Mouse (Mus musculus) CH12.LX (cell line): ENCODE results near the gene Apba3. TPM values are rescaled to one million over a fixed set of nuclear protein-coding genes. Genes with fewer than 3 reads are reported as not detected.

ENCODE experiments used
- DNase-seq: peaks from one replicate; pipeline ENCODE4 v3.0.0-alpha.2; 2013; ENCODE audit errors: extremely low read depth
- H3K27ac ChIP-seq: 2 replicates; pipeline ENCODE4 v1.5.1; 2012; ENCODE audit warnings: low read depth, mild to moderate bottlenecking, control low read depth, moderate library complexity; ENCODE audit not compliant: insufficient read depth
- H3K27me3 ChIP-seq: replicated peaks from 2 replicates; pipeline ENCODE3; 2012; ENCODE audit warnings: inconsistent platforms
- H3K36me3 ChIP-seq, 2 experiments: replicated peaks in 1 of 2; 2 replicates each; pipeline versions ENCODE3 to v1.6.1; 2012; ENCODE audit warnings: inconsistent platforms in 1 of 2, low read length in 1 of 2, mild to moderate bottlenecking in 1 of 2, mixed read lengths in 1 of 2, moderate library complexity in 1 of 2; ENCODE audit not compliant: control insufficient read depth in 1 of 2, insufficient read depth in 1 of 2
- H3K4me1 ChIP-seq, 2 experiments: 2 replicates each; pipeline ENCODE4 v1.6.1; 2012; ENCODE audit warnings: inconsistent platforms in 1 of 2, moderate library complexity in 1 of 2; ENCODE audit not compliant: insufficient read depth in 2 of 2, control insufficient read depth in 1 of 2
- H3K4me2 ChIP-seq: 2 replicates; pipeline ENCODE4 v1.6.1; 2012; ENCODE audit warnings: low read depth, mild to moderate bottlenecking, control low read depth; ENCODE audit not compliant: poor library complexity, insufficient read depth, severe bottlenecking
- H3K4me3 ChIP-seq, 3 experiments: fragments of 150-350 bp in 1 of 3; sonication (generic) in 1 of 3; replicated peaks in 1 of 3; 2 replicates each; pipeline versions ENCODE3 to v1.5.1; 2011 to 2012; ENCODE audit warnings: low read depth in 2 of 3, low read length in 2 of 3, mild to moderate bottlenecking in 2 of 3, moderate library complexity in 2 of 3, control low read depth in 1 of 3, improper control_type of control experiment in 1 of 3, inconsistent platforms in 1 of 3, mixed read lengths in 1 of 3; ENCODE audit not compliant: poor library complexity in 1 of 3
- H3K79me2 ChIP-seq: replicated peaks from 2 replicates; pipeline ENCODE4 v1.6.1; 2012; ENCODE audit warnings: mild to moderate bottlenecking, moderate library complexity; ENCODE audit not compliant: control insufficient read depth, poor library complexity, insufficient read depth, severe bottlenecking; ENCODE audit errors: extremely low read depth
- H3K9ac ChIP-seq: 2 replicates; pipeline ENCODE4 v1.6.1; 2012; ENCODE audit warnings: low read depth, mild to moderate bottlenecking, control low read depth, moderate library complexity; ENCODE audit not compliant: insufficient read depth
- H3K9me3 ChIP-seq: replicated peaks from 2 replicates; pipeline ENCODE3; 2012; ENCODE audit warnings: low read length, inconsistent platforms, mixed read lengths
- BHLHE40 ChIP-seq: IDR thresholded peaks from 2 replicates; pipeline ENCODE4 v1.6.1; 2011; ENCODE audit warnings: mild to moderate bottlenecking, low read depth, low read length, improper control_type of control experiment
- CHD1 ChIP-seq: IDR thresholded peaks from 2 replicates; pipeline ENCODE4 v1.6.1; 2012; ENCODE audit warnings: low read depth, low read length, improper control_type of control experiment, inconsistent platforms
- ELF1 ChIP-seq: IDR thresholded peaks from 2 replicates; pipeline ENCODE4 v1.6.1; 2014; ENCODE audit warnings: low read depth, mild to moderate bottlenecking, inconsistent platforms, low read length, improper control_type of control experiment
- EP300 ChIP-seq: IDR thresholded peaks from 2 replicates; pipeline ENCODE4 v1.6.1; 2011; ENCODE audit warnings: low read length, improper control_type of control experiment
- ETS1 ChIP-seq: conservative IDR thresholded peaks from 2 replicates; pipeline ENCODE4 v1.6.1; 2012; ENCODE audit warnings: low read depth, mild to moderate bottlenecking, inconsistent platforms, low read length, improper control_type of control experiment, moderate library complexity
- GABPA ChIP-seq: IDR thresholded peaks from 2 replicates; pipeline ENCODE4 v1.6.1; 2012; ENCODE audit warnings: low read depth, low read length, improper control_type of control experiment, inconsistent platforms; ENCODE audit not compliant: insufficient replicate concordance
- IRF4 ChIP-seq: IDR thresholded peaks from 2 replicates; pipeline ENCODE4 v1.6.1; 2014; ENCODE audit warnings: low read depth, mild to moderate bottlenecking, inconsistent platforms, low read length, improper control_type of control experiment
- JUND ChIP-seq: conservative IDR thresholded peaks from 2 replicates; pipeline ENCODE4 v1.6.1; 2011; ENCODE audit warnings: low read depth, low read length, improper control_type of control experiment
- KAT2A ChIP-seq: IDR thresholded peaks from 2 replicates; pipeline ENCODE4 v1.6.1; 2012; ENCODE audit warnings: low read length, improper control_type of control experiment, inconsistent platforms; ENCODE audit not compliant: insufficient replicate concordance
- MAX ChIP-seq: IDR thresholded peaks from 2 replicates; pipeline ENCODE4 v1.6.1; 2011; ENCODE audit warnings: low read length, improper control_type of control experiment
- MEF2A ChIP-seq: IDR thresholded peaks from 2 replicates; pipeline ENCODE4 v1.6.1; 2014; ENCODE audit warnings: low read depth, mild to moderate bottlenecking, inconsistent platforms, low read length, improper control_type of control experiment, borderline replicate concordance
- MYC ChIP-seq: IDR thresholded peaks from 2 replicates; pipeline ENCODE4 v1.6.1; 2011; ENCODE audit warnings: low read depth, mild to moderate bottlenecking, improper control_type of control experiment, low read length
- NELFE ChIP-seq: IDR thresholded peaks from 2 replicates; pipeline ENCODE4 v1.6.1; 2011; ENCODE audit warnings: low read depth, low read length, improper control_type of control experiment
- RAD21 ChIP-seq: IDR thresholded peaks from 2 replicates; pipeline ENCODE4 v1.6.1; 2011; ENCODE audit warnings: low read depth, mild to moderate bottlenecking, low read length, improper control_type of control experiment, moderate library complexity
- RCOR1 ChIP-seq: conservative IDR thresholded peaks from 2 replicates; pipeline ENCODE4 v1.6.1; 2012; ENCODE audit warnings: low read depth, mild to moderate bottlenecking, inconsistent platforms, low read length, improper control_type of control experiment
- SIN3A ChIP-seq: IDR thresholded peaks from 2 replicates; pipeline ENCODE4 v1.6.1; 2012; ENCODE audit warnings: low read length, improper control_type of control experiment, inconsistent platforms
- SMC3 ChIP-seq: IDR thresholded peaks from 2 replicates; pipeline ENCODE4 v1.6.1; 2011; ENCODE audit warnings: low read depth, low read length, improper control_type of control experiment
- TBP ChIP-seq: conservative IDR thresholded peaks from 2 replicates; pipeline ENCODE4 v1.6.1; 2011; ENCODE audit warnings: low read depth, low read length, improper control_type of control experiment
- TCF12 ChIP-seq: IDR thresholded peaks from 2 replicates; pipeline ENCODE4 v1.6.1; 2014; ENCODE audit warnings: low read depth, mild to moderate bottlenecking, inconsistent platforms, low read length, improper control_type of control experiment
- UBTF ChIP-seq: IDR thresholded peaks from 2 replicates; pipeline ENCODE4 v1.6.1; 2012; ENCODE audit warnings: low read depth, mild to moderate bottlenecking, inconsistent platforms, low read length, improper control_type of control experiment, moderate library complexity
- ZC3H11A ChIP-seq: IDR thresholded peaks from 2 replicates; pipeline ENCODE4 v1.6.1; 2012; ENCODE audit warnings: low read depth, mild to moderate bottlenecking, inconsistent platforms, low read length, improper control_type of control experiment
- ZKSCAN1 ChIP-seq: IDR thresholded peaks from 2 replicates; pipeline ENCODE4 v1.6.1; 2012; ENCODE audit warnings: low read depth, inconsistent platforms, low read length, improper control_type of control experiment, borderline replicate concordance
- ZMIZ1 ChIP-seq: IDR thresholded peaks from 2 replicates; pipeline ENCODE4 v1.6.1; 2012; ENCODE audit warnings: low read depth, mild to moderate bottlenecking, inconsistent platforms, low read length, improper control_type of control experiment
- ZNF384 ChIP-seq: IDR thresholded peaks from 2 replicates; pipeline ENCODE4 v1.6.1; 2012; ENCODE audit warnings: low read depth, low read length, improper control_type of control experiment, inconsistent platforms
- dilution Hi-C: fragments of 300-500 bp; cut with MboI; formaldehyde crosslinking; loops from 2 replicates; pipeline ENCODE4 v1.14.3; 2020; ENCODE audit warnings: low sequenced_read_pairs; ENCODE audit not compliant: extremely low pct_unique_long_range_greater_than_20kb, extremely low pct_ligation_motif_present
- in situ Hi-C: fragments of 300-500 bp; cut with MboI; formaldehyde crosslinking; loops from 3 replicates; pipeline ENCODE4 v1.14.3; 2019; ENCODE audit warnings: low sequenced_read_pairs, low pct_ligation_motif_present, low pct_unique_long_range_greater_than_20kb, mixed read lengths
- polyA plus RNA-seq: library from polyadenylated mRNA; unstranded; fragments of >175 nt; gene quantifications from 2 replicates; pipeline ENCODE4 v1.2.1, GENCODE M21; 2012; ENCODE audit warnings: low read depth; ENCODE audit not compliant: insufficient read length
- total RNA-seq, 2 experiments: library from RNA; depleted of rRNA; stranded (reverse); fragments of 300-350 nt in 1 of 2; fragments of >200 nt in 1 of 2; gene quantifications; 2 replicates each; pipeline ENCODE4 v1.2.3; 2012 to 2014

Apba3 gene
- total and polyA plus RNA-seq, 3 experiments, result 40.2 to 149 (median 47.4) TPM

DNA sequence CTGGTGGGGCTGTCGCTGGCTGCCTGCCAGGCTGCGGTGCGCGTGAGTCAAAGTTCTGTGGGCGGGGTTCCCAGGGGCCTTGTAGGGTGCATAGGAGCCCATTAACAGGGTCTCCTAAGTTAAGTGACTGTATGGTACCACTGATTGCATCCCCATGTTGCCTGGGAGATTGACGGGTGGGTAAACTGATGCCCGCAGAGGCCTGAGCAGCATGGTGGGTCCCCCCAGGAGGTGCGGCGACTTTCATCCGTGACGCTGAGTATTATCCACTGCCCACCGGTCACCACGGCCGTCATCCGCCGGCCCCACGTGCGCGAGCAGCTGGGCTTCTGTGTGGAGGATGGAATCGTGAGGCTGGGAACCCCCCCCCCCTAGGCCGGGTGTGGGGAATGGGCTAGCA is 5.6 kb downstream of the Apba3 start:
- TF ChIP-seq TBP (no peak), RAD21 (no peak), ZMIZ1 (no peak), UBTF (no peak), IRF4 (no peak), MAX (no peak), TCF12 (no peak), CHD1 (no peak), KAT2A (no peak), ZKSCAN1 (no peak), ZNF384 (no peak), EP300 (no peak)
- dilution Hi-C loops (no loop called here), in situ Hi-C loops (no loop called here)
- Histone ChIP-seq H3K4me3 (no peak overlapping the region), H3K9ac (no peak overlapping the region), H3K27ac (no peak overlapping the region), H3K4me1 (peaks cover 7 to 29% of the 10 kb centered on the region in 2 experiments), H3K36me3 (peaks cover 46 to 57% of the 10 kb centered on the region in 2 experiments), H3K4me2 (no peak overlapping the region), H3K79me2 (peaks cover 14% of the 10 kb centered on the region), H3K27me3 (no peaks in the 10 kb centered on the region), H3K9me3 (no peaks in the 10 kb centered on the region)
- no peak for DNase-seq

DNA sequence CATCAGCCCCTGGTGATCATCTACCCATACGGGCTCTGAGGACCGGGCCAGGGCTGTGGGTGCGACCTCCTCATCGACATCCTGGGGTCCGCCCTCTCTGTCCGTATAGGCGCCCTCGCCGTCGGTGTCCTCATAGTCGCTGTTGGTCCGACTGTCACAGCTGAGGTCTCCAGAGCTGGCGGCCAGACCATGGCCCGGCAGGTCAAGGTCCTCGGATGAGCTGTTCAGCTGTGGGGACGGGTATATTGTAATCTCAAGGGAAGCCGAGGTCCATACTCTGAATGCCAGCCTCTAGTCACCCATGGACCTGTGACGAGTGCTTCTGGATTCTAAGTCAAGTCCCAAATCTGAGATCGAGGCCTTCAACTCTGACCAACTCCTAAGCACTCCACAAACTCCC is 7.1 kb downstream of the Apba3 start:
- no peak overlapping the region for H3K4me3 ChIP-seq
- no peak overlapping the region for H3K27ac ChIP-seq
- dilution Hi-C loops, result no loop called here
- no peak for TF ChIP-seq ETS1
- TF ChIP-seq JUND, result no peak
- TF ChIP-seq UBTF, result no peak
- TF ChIP-seq BHLHE40, result no peak
- TF ChIP-seq RAD21, result no peak
- no peak for TF ChIP-seq ZC3H11A
- no peak for TF ChIP-seq GABPA
- TF ChIP-seq NELFE, result no peak
- no peak for TF ChIP-seq SMC3
- no peak for TF ChIP-seq SIN3A
- no peak for TF ChIP-seq MYC
- TF ChIP-seq IRF4, result no peak
- TF ChIP-seq RCOR1, result no peak
- no peak for TF ChIP-seq ELF1
- no peak for TF ChIP-seq MEF2A
- DNase-seq, result no peak
- H3K36me3 ChIP-seq, result peaks cover 46 to 57% of the 10 kb centered on the region in 2 experiments
- in situ Hi-C loops, result no loop called here
- H3K79me2 ChIP-seq, result peaks cover 5% of the 10 kb centered on the region
- peaks cover 6 to 22% of the 10 kb centered on the region in 2 experiments for H3K4me1 ChIP-seq
- no peak overlapping the region for H3K9ac ChIP-seq
- H3K27me3 ChIP-seq, result no peaks in the 10 kb centered on the region
- no peaks in the 10 kb centered on the region for H3K9me3 ChIP-seq
- no peak overlapping the region for H3K4me2 ChIP-seq
